20 mouse cellular contexts compared by ENCODE assay signal in the genomic region with DNA sequence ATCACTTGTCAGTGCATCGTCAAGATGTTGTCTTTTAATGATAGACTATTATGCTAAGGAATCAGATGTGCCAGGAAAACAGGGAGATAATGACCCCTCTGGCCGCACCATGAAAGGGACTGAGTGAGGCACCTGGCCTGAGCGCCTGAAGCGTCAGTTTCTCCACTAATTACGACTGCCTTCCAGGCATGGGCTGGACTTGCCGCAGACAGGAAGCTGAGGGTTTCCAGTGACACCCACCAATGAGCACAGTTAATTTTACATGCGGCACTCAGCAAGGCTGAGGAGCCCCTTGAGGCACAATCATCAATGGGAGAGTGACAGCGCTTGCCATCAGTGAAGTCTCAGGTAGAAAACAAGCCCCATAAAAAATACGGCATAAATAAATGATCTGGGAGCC.
DNase-seq lines count a peak whose midpoint lies in the region; ATAC-seq and TF ChIP-seq lines count a peak whose summit lies in the region.
"Had no signal": no experiment of that assay in that cellular context is flagged by ENCODE, and none has a peak within 500 bp of the region (broad histone marks: within the 10 kb centered on the region; RNA-seq: fewer than 3 reads in every experiment).

No protein-coding gene starts in this region.

- TF ChIP-seq POLR2A in ES-Bruce4 (IDR thresholded peaks at IDR 0.05; ENCODE audit: insufficient read depth, low read length) = no peak

- H3K4me2 ChIP-seq in midbrain, embryonic 14.5 days (ENCODE audit: low read length) = no peak overlapping the region
- no peak overlapping the region for H3K4me2 ChIP-seq in midbrain, embryonic 11.5 days
- H3K4me2 ChIP-seq: forebrain, embryonic 13.5 days; hindbrain, embryonic 12.5 days had no signal

- TF ChIP-seq EP300 in ES-Bruce4 (IDR thresholded peaks at IDR 0.05; ENCODE audit: insufficient read depth, low read depth, low read length) = 0 out of 2 replicates have a peak, but pooled peaks have one; percentile 11

- no peaks in the 10 kb centered on the region for H3K4me1 ChIP-seq in midbrain, embryonic 14.5 days (ENCODE audit: control insufficient read depth, insufficient read depth, low read length)
- H3K4me1 ChIP-seq in midbrain, embryonic 11.5 days (ENCODE audit: control insufficient read depth, insufficient read depth, low read length) = no peaks in the 10 kb centered on the region
- H3K4me1 ChIP-seq in ES-Bruce4 (ENCODE audit: control insufficient read depth, insufficient read depth, low read length) = no peaks in the 10 kb centered on the region
- peaks cover 8% of the 10 kb centered on the region for H3K4me1 ChIP-seq in embryonic facial prominence, embryonic 10.5 days
- H3K4me1 ChIP-seq: heart, embryonic 10.5 days had no signal

- intact Hi-C loops in left cerebral cortex, postnatal 14 days (cut with DNase I) = no loop called here

- no peaks in the 10 kb centered on the region for H3K27me3 ChIP-seq in midbrain, embryonic 14.5 days (ENCODE audit: control insufficient read depth, insufficient read depth, low read length)
- H3K27me3 ChIP-seq in midbrain, embryonic 11.5 days (ENCODE audit: control insufficient read depth, insufficient read depth, low read length) = no peaks in the 10 kb centered on the region
- no peaks in the 10 kb centered on the region for H3K27me3 ChIP-seq in ES-Bruce4 (ENCODE audit: control insufficient read depth, insufficient read depth, low read length, poor library complexity, severe bottlenecking)
- H3K27me3 ChIP-seq in embryonic facial prominence, embryonic 10.5 days (replicated peaks; ENCODE audit: low read depth, poor library complexity, severe bottlenecking) = no peaks in the 10 kb centered on the region
- H3K27me3 ChIP-seq: forebrain, embryonic 13.5 days; hindbrain, embryonic 12.5 days had no signal

- no peak for ATAC-seq in midbrain, embryonic 14.5 days (ENCODE audit: low FRiP score, low TSS enrichment)
- no peak for ATAC-seq in midbrain, embryonic 11.5 days (ENCODE audit: low FRiP score)
- ATAC-seq: forebrain, embryonic 13.5 days; forebrain, postnatal 0 days; hindbrain, embryonic 16.5 days had no signal

- H3K9ac ChIP-seq in midbrain, embryonic 14.5 days (replicated peaks; ENCODE audit: low read length) = no peak overlapping the region
- H3K9ac ChIP-seq in midbrain, embryonic 11.5 days (ENCODE audit: low read length) = no peak overlapping the region
- H3K9ac ChIP-seq in ES-Bruce4 (ENCODE audit: low read depth, poor library complexity, severe bottlenecking) = no peak overlapping the region
- H3K9ac ChIP-seq: forebrain, embryonic 13.5 days; forebrain, postnatal 0 days; hindbrain, embryonic 12.5 days had no signal

- 56% methylated on average over 9 of the region's 9 CpGs for WGBS in midbrain, embryonic 14.5 days
- WGBS in midbrain, embryonic 11.5 days = 73% methylated on average over 9 of the region's 9 CpGs
- WGBS in embryonic facial prominence, embryonic 10.5 days = 47% methylated on average over 9 of the region's 9 CpGs

- TF ChIP-seq CTCF in ES-Bruce4 (IDR thresholded peaks at IDR 0.05; ENCODE audit: low read depth, low read length) = no peak

- H3K27ac ChIP-seq in midbrain, embryonic 14.5 days (replicated peaks; ENCODE audit: low read depth, low read length) = 0 out of 2 replicates have a peak overlapping the region, but pooled peaks have one; percentile 13
- H3K27ac ChIP-seq in midbrain, embryonic 11.5 days (ENCODE audit: low read depth, low read length) = no peak overlapping the region
- H3K27ac ChIP-seq in ES-Bruce4 (ENCODE audit: insufficient read depth, low read length) = no peak overlapping the region
- H3K27ac ChIP-seq in embryonic facial prominence, embryonic 10.5 days (replicated peaks) = no peak overlapping the region
- H3K27ac ChIP-seq: forebrain, embryonic 13.5 days; heart, embryonic 10.5 days; hindbrain, embryonic 12.5 days had no signal

- no peaks in the 10 kb centered on the region for H3K9me3 ChIP-seq in midbrain, embryonic 14.5 days (ENCODE audit: control insufficient read depth, low read length)
- H3K9me3 ChIP-seq in midbrain, embryonic 11.5 days (ENCODE audit: control insufficient read depth, low read length) = no peaks in the 10 kb centered on the region
- no peaks in the 10 kb centered on the region; the same call in 1 of the 2 replicates for H3K9me3 ChIP-seq in ES-Bruce4 (replicated peaks; ENCODE audit: control insufficient read depth, insufficient read depth, low read length, poor library complexity, severe bottlenecking)
- no peaks in the 10 kb centered on the region for H3K9me3 ChIP-seq in embryonic facial prominence, embryonic 10.5 days
- H3K9me3 ChIP-seq: forebrain, embryonic 13.5 days; G1E; heart, embryonic 10.5 days; hindbrain, embryonic 12.5 days had no signal

- H3K36me3 ChIP-seq in midbrain, embryonic 14.5 days (ENCODE audit: control insufficient read depth, insufficient read depth, low read length) = no peaks in the 10 kb centered on the region
- no peaks in the 10 kb centered on the region for H3K36me3 ChIP-seq in midbrain, embryonic 11.5 days (ENCODE audit: control insufficient read depth, insufficient read depth, low read length)
- H3K36me3 ChIP-seq in ES-Bruce4 (ENCODE audit: control insufficient read depth, insufficient read depth, low read length, poor library complexity, severe bottlenecking) = no peaks in the 10 kb centered on the region
- no peaks in the 10 kb centered on the region for H3K36me3 ChIP-seq in embryonic facial prominence, embryonic 10.5 days (replicated peaks)
- H3K36me3 ChIP-seq: G1E; heart, embryonic 10.5 days; hindbrain, embryonic 12.5 days had no signal

- no peak overlapping the region for H3K4me3 ChIP-seq in midbrain, embryonic 14.5 days (replicated peaks; ENCODE audit: low read depth, low read length)
- no peak overlapping the region for H3K4me3 ChIP-seq in midbrain, embryonic 11.5 days (ENCODE audit: low read depth, low read length)
- H3K4me3 ChIP-seq in ES-Bruce4 (ENCODE audit: low read depth, low read length) = no peak overlapping the region
- H3K4me3 ChIP-seq in embryonic facial prominence, embryonic 10.5 days = no peak overlapping the region
- H3K4me3 ChIP-seq: forebrain, embryonic 13.5 days; heart, embryonic 10.5 days; hindbrain, embryonic 12.5 days had no signal

- peak; percentile 46 for DNase-seq in midbrain, embryonic 14.5 days
- DNase-seq in midbrain, embryonic 11.5 days (ENCODE audit: low spot score, missing footprints) = no peak
- peak; percentile 20 for DNase-seq in embryonic facial prominence, embryonic 10.5 days (ENCODE audit: low spot score)
- no peak for DNase-seq in left cerebral cortex, postnatal 14 days (ENCODE audit: low spot score in 2 of 2)
- DNase-seq in layer of hippocampus, adult 9-10 months (ENCODE audit: low spot score) = no peak
- DNase-seq: adrenal gland, postnatal 10 days; cerebellum, adult 18-20 months; cerebellum, adult 9-11 months; cerebellum, postnatal 36 days; forebrain, postnatal 0 days; gastrocnemius, postnatal 25 days; heart, adult 18-20 months; heart, postnatal 10 days; heart, postnatal 4 days had no signal

Comparison
In these comparisons a context has a peak if more than half of its experiments do, and no peak if none do; other contexts are left out.
1. DNase-seq: peak in midbrain, embryonic 14.5 days (single experiment) and embryonic facial prominence, embryonic 10.5 days (single experiment); none in midbrain, embryonic 11.5 days (single experiment), left cerebral cortex, postnatal 14 days (0 of 2) and layer of hippocampus, adult 9-10 months (single experiment).